Mouse (Mus musculus) layer of hippocampus, adult 6 months (tissue): ENCODE results near the gene F10. TPM values are rescaled to one million over a fixed set of nuclear protein-coding genes. Genes with fewer than 3 reads are reported as not detected.

Source experiments
- long read RNA-seq, 2 experiments: library from polyadenylated mRNA; unstranded; transcript quantifications; one replicate each; pipeline ENCODE4 v2.0.0; 2019 to 2020
- polyA plus RNA-seq: library from polyadenylated mRNA; unstranded; fragments of <200 nt; fragmentation: Nextera tagmentation; gene quantifications from 2 replicates; pipeline ENCODE4 v1.2.3, GENCODE M21; 2021

Gene F10
- 0.10 TPM in 1 of 2 replicates, not detected in the other for polyA plus RNA-seq
- long read RNA-seq, experiment 1: 0 reads
- long read RNA-seq, experiment 2: 0 reads

DNA sequence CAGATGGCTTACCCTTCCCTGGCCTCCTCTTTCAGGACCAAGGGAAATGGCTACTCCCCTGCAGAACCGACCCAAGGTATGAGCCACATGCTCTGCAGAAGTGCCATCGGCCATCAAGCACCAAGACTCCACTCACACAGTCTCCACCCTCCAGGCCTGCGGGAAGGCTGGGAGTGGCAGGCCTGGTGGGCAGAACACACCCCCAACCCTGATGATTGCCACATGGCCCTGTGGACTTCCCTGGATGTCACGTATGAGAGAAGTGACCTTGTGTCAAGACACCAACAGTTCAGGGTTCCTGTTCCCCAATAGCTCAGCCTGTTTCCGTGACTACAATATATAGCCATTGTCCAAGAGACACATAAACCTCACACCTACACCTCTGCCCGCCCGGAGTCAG lies at the start of gene F10:
Gene F10, plus strand, starts transcription at position 294 of the 400 bp plus-strand sequence.

DNA sequence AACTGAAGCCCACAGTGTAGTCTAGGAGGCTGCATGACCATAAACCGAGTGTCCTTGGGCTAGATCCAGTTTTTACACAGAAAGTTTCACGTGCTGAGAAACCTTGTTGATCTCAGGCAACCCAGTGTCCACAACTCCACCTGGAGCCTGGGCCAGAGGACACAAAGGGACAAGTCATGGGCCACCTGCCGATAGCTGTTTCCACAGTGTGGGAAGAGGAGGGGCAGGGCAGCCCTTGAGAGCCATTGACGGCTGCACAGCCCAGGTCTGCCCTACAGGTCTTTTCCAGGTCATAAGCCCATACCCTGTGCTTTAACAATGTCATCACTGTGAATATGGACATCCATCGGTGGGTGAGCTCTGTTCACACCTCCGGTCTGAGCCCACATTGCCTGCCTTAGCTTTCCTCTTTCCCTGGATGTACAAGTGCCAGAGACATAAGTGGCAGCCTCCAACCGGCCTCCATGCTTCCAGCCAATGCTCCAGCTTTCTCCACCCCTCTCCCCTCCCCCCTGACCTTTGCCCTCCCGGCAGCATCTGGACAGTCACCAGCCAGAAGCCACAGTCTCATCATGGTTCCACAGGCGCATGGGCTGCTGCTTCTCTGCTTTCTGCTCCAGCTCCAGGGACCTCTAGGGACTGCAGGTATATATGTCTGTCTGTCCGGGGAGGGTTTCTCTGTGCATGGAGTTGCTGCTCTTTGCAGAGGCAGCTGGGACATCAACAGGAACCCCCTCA lies 11.5 kb upstream of the F10 start, which contains the start of gene F7:
Gene F7, plus strand, starts transcription at position 548 of the 738 bp plus-strand sequence.

GRCm38 (mm10) chr8:13060441-13061150 lies 23.5 kb downstream of the F10 start, which contains the start of gene Proz:
Gene Proz, plus strand, starts transcription at chr8:13060914.

DNA sequence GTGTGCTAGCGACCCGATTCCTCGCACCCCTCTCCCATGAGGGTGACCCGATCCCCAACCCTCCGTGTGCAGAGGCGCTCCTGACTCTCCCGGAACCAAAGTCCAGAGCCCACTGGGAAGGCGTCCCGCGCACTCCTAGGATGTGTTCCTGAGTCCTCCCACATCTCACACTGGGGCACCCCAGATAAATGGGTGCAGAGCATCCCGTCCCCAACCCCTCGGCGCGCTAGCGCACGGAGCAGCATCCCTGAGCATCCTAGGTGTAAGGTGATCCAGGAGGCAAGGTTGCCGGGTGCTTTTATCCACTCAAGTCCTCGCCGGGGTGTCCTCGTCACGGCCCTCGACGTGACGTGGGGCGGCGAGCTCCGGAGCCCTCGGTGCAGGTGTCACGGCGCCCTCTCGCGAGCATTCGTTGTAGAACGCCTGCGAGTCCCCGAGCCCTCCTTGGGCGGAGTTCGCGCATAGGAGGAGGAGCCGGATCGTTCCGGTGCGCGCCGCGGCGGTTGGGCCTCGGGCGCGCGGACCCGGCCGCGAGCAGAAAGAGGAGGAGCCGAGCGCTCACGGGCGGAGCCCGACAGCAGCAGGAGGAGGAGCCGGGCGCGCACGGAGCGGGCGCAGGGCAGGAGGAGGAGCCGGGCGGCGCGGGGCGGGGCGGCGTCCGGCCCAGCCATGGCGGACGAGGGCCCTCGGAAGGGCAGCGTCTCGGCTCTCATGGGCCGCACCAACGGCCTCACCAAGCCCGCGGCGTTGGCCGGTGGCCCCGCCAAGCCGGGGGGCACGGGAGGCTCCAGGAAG lies 68.2 kb downstream of the F10 start, which contains the start of the genes Pcid2 and Cul4a:
Gene Pcid2, minus strand, starts transcription at position 373 of the 795 bp plus-strand sequence.
Gene Cul4a, plus strand, starts transcription at position 535 of the 795 bp plus-strand sequence.

Other genes starting within 250 kb of the F10 start
- gene Mcf2l, start 163.5 kb upstream of the F10 start, polyA plus RNA-seq: 16.8 and 17.7 TPM in 2 replicates
- gene F7, start 11.3 kb upstream of the F10 start, polyA plus RNA-seq: not detected in 2 replicates
- 0.93 and 1.0 TPM in 2 replicates for gene Proz, start 23.6 kb downstream of the F10 start, polyA plus RNA-seq
- 15.1 and 16.8 TPM in 2 replicates for gene Pcid2, start 68.2 kb downstream of the F10 start, polyA plus RNA-seq
- gene Cul4a, start 68.3 kb downstream of the F10 start, polyA plus RNA-seq: 35.6 and 37.3 TPM in 2 replicates
- gene Lamp1, start 121.9 kb downstream of the F10 start, polyA plus RNA-seq: 264 and 344 TPM in 2 replicates
- 3.8 and 5.3 TPM in 2 replicates for gene Grtp1, start 163.3 kb downstream of the F10 start, polyA plus RNA-seq
- gene Adprhl1, start 216.9 kb downstream of the F10 start, polyA plus RNA-seq: not detected in 2 replicates